Mouse (Mus musculus): ENCODE measurements around the gene E2f6. TPM values are rescaled to one million over a fixed set of nuclear protein-coding genes. Genes with fewer than 3 reads are reported as not detected.

Gene E2f6
- polyA plus RNA-seq, 1 experiment from 2014 or later, result 77.4 TPM

GRCm38 (mm10) chr12:16860533-16860932, 49.8 kb downstream of the E2f6 start:
- no peaks in the 10 kb centered on the region for H3K9me3 ChIP-seq (ENCODE audit: control insufficient read depth, low read length)

DNA sequence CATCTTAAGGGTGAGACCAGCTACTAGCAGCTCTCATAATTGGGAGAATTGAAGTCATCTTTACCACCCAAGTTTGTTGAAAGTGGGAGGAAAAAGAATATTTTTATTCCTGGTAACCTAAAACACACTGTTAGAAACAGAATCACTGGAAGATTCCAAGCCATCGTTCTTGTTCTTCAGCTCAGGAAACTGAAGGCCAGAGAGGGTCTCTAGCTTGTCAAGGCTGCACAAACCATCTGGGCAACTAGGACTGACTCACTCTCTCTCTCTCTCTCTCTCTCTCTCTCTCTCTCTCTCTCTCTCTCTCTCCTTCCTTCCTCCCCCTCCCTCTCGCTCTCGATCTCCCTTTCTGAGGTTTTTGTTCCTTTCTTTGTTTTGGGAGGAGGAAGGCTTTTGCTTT, 50.2 kb downstream of the E2f6 start:
- Histone ChIP-seq H3K4me2 (ENCODE audit: low read depth, low read length, severe bottlenecking) (no peak overlapping the region), H3K36me3 (ENCODE audit: control insufficient read depth, insufficient read depth, low read length) (no peaks in the 10 kb centered on the region), H3K9me3 (ENCODE audit: control insufficient read depth, low read length) (no peaks in the 10 kb centered on the region), H3K27me3 (ENCODE audit: control insufficient read depth, insufficient read depth, low read length) (no peaks in the 10 kb centered on the region), H3K27ac (ENCODE audit: low read depth, low read length) (no peak overlapping the region), H3K4me3 (ENCODE audit: low read depth, low read length) (no peak overlapping the region), H3K9ac (ENCODE audit: low read length) (no peak overlapping the region), H3K4me1 (replicated peaks; ENCODE audit: control insufficient read depth, insufficient read depth, low read length) (no peaks in the 10 kb centered on the region; the same call in 1 of the 2 replicates)
- DNase-seq (ENCODE audit: low spot score) (no peak), ATAC-seq (replicated peaks; ENCODE audit: low FRiP score) (no peak)
- WGBS, result 92% methylated on average over 3 of the region's 3 CpGs

More at GRCm38 (mm10) chr12:16860533-16860932, 49.8 kb downstream of the E2f6 start:
- DNase-seq (ENCODE audit: low spot score), result no peak
- no peak overlapping the region for H3K4me3 ChIP-seq (ENCODE audit: low read depth, low read length)
- no peaks in the 10 kb centered on the region for H3K36me3 ChIP-seq (ENCODE audit: control insufficient read depth, insufficient read depth, low read length)
- ATAC-seq (replicated peaks; ENCODE audit: low FRiP score), result no peak
- H3K4me2 ChIP-seq (ENCODE audit: low read depth, low read length, severe bottlenecking), result no peak overlapping the region
- H3K4me1 ChIP-seq (replicated peaks; ENCODE audit: control insufficient read depth, insufficient read depth, low read length), result peaks cover 2% of the 10 kb centered on the region; the same call in 1 of the 2 replicates
- H3K27ac ChIP-seq (ENCODE audit: low read depth, low read length), result no peak overlapping the region
- WGBS, result 72% methylated on average over 1 of the region's 1 CpGs
- H3K27me3 ChIP-seq (ENCODE audit: control insufficient read depth, insufficient read depth, low read length), result no peaks in the 10 kb centered on the region
- no peak overlapping the region for H3K9ac ChIP-seq (ENCODE audit: low read length)

DNA sequence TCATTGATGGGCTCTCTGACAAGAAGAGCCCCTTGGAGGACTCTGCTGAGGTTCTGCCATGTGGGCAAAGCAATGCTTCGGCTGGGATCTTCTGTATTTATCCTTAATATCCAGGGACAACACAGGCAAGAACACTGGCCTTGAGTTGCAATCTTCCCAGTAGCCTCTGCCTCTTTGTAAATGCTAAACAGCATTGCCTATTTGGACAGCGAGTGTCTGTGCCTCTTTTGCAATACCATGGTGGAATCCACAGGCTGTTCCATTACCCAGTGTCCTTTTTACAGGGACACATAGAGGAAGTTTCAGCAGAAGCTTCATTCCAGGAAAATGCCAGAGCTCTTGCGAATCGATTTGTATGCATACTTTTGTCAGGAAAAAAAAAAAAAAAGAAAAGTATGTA, 53.7 kb downstream of the E2f6 start:
- Histone ChIP-seq H3K36me3 (ENCODE audit: control insufficient read depth, insufficient read depth, low read length) (no peaks in the 10 kb centered on the region), H3K9me3 (ENCODE audit: control insufficient read depth, low read length) (no peaks in the 10 kb centered on the region), H3K4me1 (replicated peaks; ENCODE audit: control insufficient read depth, insufficient read depth, low read length) (no peaks in the 10 kb centered on the region), H3K27me3 (ENCODE audit: control insufficient read depth, insufficient read depth, low read length) (no peaks in the 10 kb centered on the region), H3K9ac (ENCODE audit: low read length) (no peak overlapping the region), H3K27ac (ENCODE audit: low read depth, low read length) (no peak overlapping the region), H3K4me3 (ENCODE audit: low read depth, low read length) (no peak overlapping the region), H3K4me2 (ENCODE audit: low read depth, low read length, severe bottlenecking) (no peak overlapping the region)
- ATAC-seq (replicated peaks; ENCODE audit: low FRiP score) (no peak), DNase-seq (ENCODE audit: low spot score) (no peak)
- 80% methylated on average over 4 of the region's 4 CpGs for WGBS

- Histone ChIP-seq H3K36me3 (ENCODE audit: control insufficient read depth, insufficient read depth, low read length) (no peaks in the 10 kb centered on the region), H3K4me2 (ENCODE audit: low read depth, low read length, severe bottlenecking) (no peak overlapping the region), H3K4me1 (replicated peaks; ENCODE audit: control insufficient read depth, insufficient read depth, low read length) (peaks cover 3% of the 10 kb centered on the region; the same call in 1 of the 2 replicates), H3K27ac (ENCODE audit: low read depth, low read length) (no peak overlapping the region), H3K27me3 (ENCODE audit: control insufficient read depth, insufficient read depth, low read length) (no peaks in the 10 kb centered on the region), H3K9ac (ENCODE audit: low read length) (no peak overlapping the region), H3K9me3 (ENCODE audit: control insufficient read depth, low read length) (no peaks in the 10 kb centered on the region; the same call in 1 of the 2 replicates), H3K4me3 (ENCODE audit: low read depth, low read length) (no peak overlapping the region)
- WGBS, result 80% methylated on average over 3 of the region's 3 CpGs
- ATAC-seq (replicated peaks; ENCODE audit: low FRiP score) (no peak), DNase-seq (ENCODE audit: low spot score) (no peak)
Measured at GRCm38 (mm10) chr12:16865871-16866270, 55.1 kb downstream of the E2f6 start.

DNA sequence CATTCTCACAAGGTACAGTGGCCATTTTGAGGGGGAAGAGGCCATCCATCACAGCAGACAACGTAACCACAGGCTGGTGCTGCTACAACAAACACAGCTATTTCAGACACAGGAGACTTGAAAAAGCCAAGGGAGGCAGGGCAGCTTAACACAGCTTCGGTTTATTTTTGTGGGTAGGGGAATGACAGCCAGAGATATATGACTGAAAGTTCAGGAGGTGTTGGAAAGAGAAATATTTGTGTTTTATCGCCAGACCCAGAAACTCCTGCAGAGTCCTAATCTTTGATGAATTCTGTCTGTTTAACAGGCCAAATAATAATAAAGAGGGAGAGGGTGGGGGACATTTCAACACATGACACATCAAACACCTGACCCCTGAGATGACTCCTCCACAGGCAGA, 55.7 kb downstream of the E2f6 start:
- DNase-seq (ENCODE audit: low spot score), result no peak
- H3K27ac ChIP-seq (ENCODE audit: low read depth, low read length), result no peak overlapping the region
- no peaks in the 10 kb centered on the region; the same call in 1 of the 2 replicates for H3K9me3 ChIP-seq (ENCODE audit: control insufficient read depth, low read length)
- 82% methylated on average over 3 of the region's 3 CpGs for WGBS
- H3K36me3 ChIP-seq (ENCODE audit: control insufficient read depth, insufficient read depth, low read length), result no peaks in the 10 kb centered on the region
- H3K4me1 ChIP-seq (replicated peaks; ENCODE audit: control insufficient read depth, insufficient read depth, low read length), result peaks cover 3% of the 10 kb centered on the region; the same call in 1 of the 2 replicates
- no peak overlapping the region for H3K9ac ChIP-seq (ENCODE audit: low read length)
- H3K27me3 ChIP-seq (ENCODE audit: control insufficient read depth, insufficient read depth, low read length), result no peaks in the 10 kb centered on the region
- H3K4me3 ChIP-seq (ENCODE audit: low read depth, low read length), result no peak overlapping the region
- no peak for ATAC-seq (replicated peaks; ENCODE audit: low FRiP score)
- no peak overlapping the region for H3K4me2 ChIP-seq (ENCODE audit: low read depth, low read length, severe bottlenecking)

GRCm38 (mm10) chr12:16867306-16867705, 56.5 kb downstream of the E2f6 start:
- DNase-seq (ENCODE audit: low spot score) (no peak), ATAC-seq (replicated peaks; ENCODE audit: low FRiP score) (no peak)
- Histone ChIP-seq H3K9ac (ENCODE audit: low read length) (no peak overlapping the region), H3K27me3 (ENCODE audit: control insufficient read depth, insufficient read depth, low read length) (no peaks in the 10 kb centered on the region), H3K9me3 (ENCODE audit: control insufficient read depth, low read length) (no peaks in the 10 kb centered on the region; the same call in 1 of the 2 replicates), H3K4me2 (ENCODE audit: low read depth, low read length, severe bottlenecking) (no peak overlapping the region), H3K4me3 (ENCODE audit: low read depth, low read length) (no peak overlapping the region), H3K4me1 (replicated peaks; ENCODE audit: control insufficient read depth, insufficient read depth, low read length) (peaks cover 3% of the 10 kb centered on the region; the same call in 1 of the 2 replicates), H3K36me3 (ENCODE audit: control insufficient read depth, insufficient read depth, low read length) (no peaks in the 10 kb centered on the region), H3K27ac (ENCODE audit: low read depth, low read length) (no peak overlapping the region)
- 72% methylated on average over 7 of the region's 7 CpGs for WGBS

GRCm38 (mm10) chr12:16868618-16869017, 57.9 kb downstream of the E2f6 start:
- no peaks in the 10 kb centered on the region; the same call in 1 of the 2 replicates for H3K9me3 ChIP-seq (ENCODE audit: control insufficient read depth, low read length)
- H3K9ac ChIP-seq (ENCODE audit: low read length), result no peak overlapping the region
- 85% methylated on average over 6 of the region's 6 CpGs for WGBS
- H3K27ac ChIP-seq (ENCODE audit: low read depth, low read length), result no peak overlapping the region
- H3K4me1 ChIP-seq (replicated peaks; ENCODE audit: control insufficient read depth, insufficient read depth, low read length), result peaks cover 3% of the 10 kb centered on the region; the same call in 1 of the 2 replicates
- H3K4me3 ChIP-seq (ENCODE audit: low read depth, low read length), result no peak overlapping the region
- DNase-seq (ENCODE audit: low spot score) (no peak), ATAC-seq (replicated peaks; ENCODE audit: low FRiP score) (no peak)
- H3K27me3 ChIP-seq (ENCODE audit: control insufficient read depth, insufficient read depth, low read length), result no peaks in the 10 kb centered on the region
- no peak overlapping the region for H3K4me2 ChIP-seq (ENCODE audit: low read depth, low read length, severe bottlenecking)
- no peaks in the 10 kb centered on the region for H3K36me3 ChIP-seq (ENCODE audit: control insufficient read depth, insufficient read depth, low read length)

- Histone ChIP-seq H3K4me2 (ENCODE audit: low read depth, low read length, severe bottlenecking) (no peak overlapping the region), H3K27me3 (ENCODE audit: control insufficient read depth, insufficient read depth, low read length) (no peaks in the 10 kb centered on the region), H3K9me3 (ENCODE audit: control insufficient read depth, low read length) (no peaks in the 10 kb centered on the region; the same call in 1 of the 2 replicates), H3K4me1 (replicated peaks; ENCODE audit: control insufficient read depth, insufficient read depth, low read length) (peaks cover 3% of the 10 kb centered on the region; the same call in 1 of the 2 replicates), H3K27ac (ENCODE audit: low read depth, low read length) (no peak overlapping the region), H3K9ac (ENCODE audit: low read length) (no peak overlapping the region), H3K4me3 (ENCODE audit: low read depth, low read length) (no peak overlapping the region), H3K36me3 (ENCODE audit: control insufficient read depth, insufficient read depth, low read length) (no peaks in the 10 kb centered on the region)
- ATAC-seq (replicated peaks; ENCODE audit: low FRiP score) (no peak), DNase-seq (ENCODE audit: low spot score) (no peak)
- 79% methylated on average over 8 of the region's 8 CpGs for WGBS
Measured at GRCm38 (mm10) chr12:16869091-16869778, 58.5 kb downstream of the E2f6 start.

Data from forebrain, embryonic 11.5 days (tissue).